Mouse (Mus musculus) limb, embryonic 13.5 days (tissue): ENCODE measurements around the gene Tgfb2. TPM values are rescaled to one million over a fixed set of nuclear protein-coding genes. Genes with fewer than 3 reads are reported as not detected.

ENCODE experiments used
- ATAC-seq: fragments of 200-750 bp; cut with Nextera tagmentation; 2 replicates; pipeline ENCODE4 v1.8.0; 2017; ENCODE audit warnings: low read depth, moderate number of reproducible peaks, moderate TSS enrichment; ENCODE audit not compliant: low FRiP score
- H3K27ac ChIP-seq: fragments of 300-500 bp; sonication (generic); 2 replicates; pipeline ENCODE4 v1.5.1; 2015; ENCODE audit warnings: inconsistent platforms, mild to moderate bottlenecking, moderate library complexity
- H3K27me3 ChIP-seq: fragments of 300-500 bp; sonication (generic); 2 replicates; pipeline ENCODE4 v1.6.1; 2015; ENCODE audit warnings: mild to moderate bottlenecking, inconsistent platforms
- H3K36me3 ChIP-seq: fragments of 300-500 bp; sonication (generic); 2 replicates; pipeline ENCODE4 v1.6.1; 2015; ENCODE audit warnings: inconsistent platforms, mild to moderate bottlenecking, moderate library complexity
- H3K4me1 ChIP-seq: fragments of 300-500 bp; sonication (generic); 2 replicates; pipeline ENCODE4 v1.6.1; 2015; ENCODE audit warnings: inconsistent platforms
- H3K4me2 ChIP-seq: fragments of 300-500 bp; sonication (generic); replicated peaks from 2 replicates; pipeline ENCODE4 v1.6.1; 2015; ENCODE audit warnings: inconsistent platforms, mild to moderate bottlenecking, moderate library complexity
- H3K4me3 ChIP-seq: fragments of 300-500 bp; sonication (generic); 2 replicates; pipeline ENCODE4 v1.5.1; 2015; ENCODE audit warnings: moderate library complexity, mild to moderate bottlenecking, inconsistent platforms
- H3K9ac ChIP-seq: fragments of 300-500 bp; sonication (generic); 2 replicates; pipeline ENCODE4 v1.6.1; 2015; ENCODE audit warnings: mild to moderate bottlenecking, inconsistent platforms
- H3K9me3 ChIP-seq: fragments of 300-500 bp; sonication (generic); 2 replicates; pipeline ENCODE4 v1.6.1; 2016; ENCODE audit warnings: inconsistent platforms
- WGBS: fragments of 180-500 bp; shearing (Covaris S2); methylation state at CpG from one replicate; pipeline ENCODE4 v1.1.7; 2015; 5-methylcytosine and 5-hydroxymethylcytosine counted together
- polyA plus RNA-seq: library from polyadenylated mRNA; unstranded; fragments of >200 nt; fragmentation: Nextera tagmentation; extraction: Ambion mirVana; gene quantifications from 2 replicates; pipeline ENCODE4 v1.2.1, GENCODE M21; 2015

Tgfb2 gene
- polyA plus RNA-seq, 1 experiment from 2014 or later: 106 TPM

- no peak overlapping the region for H3K4me3 ChIP-seq
- H3K27ac ChIP-seq: no peak overlapping the region
- no peak overlapping the region for H3K4me2 ChIP-seq
- ATAC-seq: no peak
- peaks cover 26% of the 10 kb centered on the region for H3K4me1 ChIP-seq
- H3K27me3 ChIP-seq: no peaks in the 10 kb centered on the region
- WGBS: 89% methylated on average over 11 of the region's 11 CpGs
- H3K9ac ChIP-seq: no peak overlapping the region
- no peaks in the 10 kb centered on the region for H3K9me3 ChIP-seq
- peaks cover 17% of the 10 kb centered on the region; the same call in 1 of the 2 replicates for H3K36me3 ChIP-seq
Measured at GRCm38 (mm10) chr1:186663412-186663811, 42.4 kb downstream of the Tgfb2 start.

- no peaks in the 10 kb centered on the region for H3K9me3 ChIP-seq
- H3K4me3 ChIP-seq: no peak overlapping the region
- H3K27ac ChIP-seq: no peak overlapping the region
- WGBS: 66% methylated on average over 10 of the region's 10 CpGs
- H3K4me2 ChIP-seq: no peak overlapping the region
- peaks cover 30% of the 10 kb centered on the region for H3K4me1 ChIP-seq
- H3K27me3 ChIP-seq: no peaks in the 10 kb centered on the region
- peaks cover 17% of the 10 kb centered on the region; the same call in 1 of the 2 replicates for H3K36me3 ChIP-seq
- no peak overlapping the region for H3K9ac ChIP-seq
- ATAC-seq: no peak
Measured at GRCm38 (mm10) chr1:186662996-186663395, 42.8 kb downstream of the Tgfb2 start.

DNA sequence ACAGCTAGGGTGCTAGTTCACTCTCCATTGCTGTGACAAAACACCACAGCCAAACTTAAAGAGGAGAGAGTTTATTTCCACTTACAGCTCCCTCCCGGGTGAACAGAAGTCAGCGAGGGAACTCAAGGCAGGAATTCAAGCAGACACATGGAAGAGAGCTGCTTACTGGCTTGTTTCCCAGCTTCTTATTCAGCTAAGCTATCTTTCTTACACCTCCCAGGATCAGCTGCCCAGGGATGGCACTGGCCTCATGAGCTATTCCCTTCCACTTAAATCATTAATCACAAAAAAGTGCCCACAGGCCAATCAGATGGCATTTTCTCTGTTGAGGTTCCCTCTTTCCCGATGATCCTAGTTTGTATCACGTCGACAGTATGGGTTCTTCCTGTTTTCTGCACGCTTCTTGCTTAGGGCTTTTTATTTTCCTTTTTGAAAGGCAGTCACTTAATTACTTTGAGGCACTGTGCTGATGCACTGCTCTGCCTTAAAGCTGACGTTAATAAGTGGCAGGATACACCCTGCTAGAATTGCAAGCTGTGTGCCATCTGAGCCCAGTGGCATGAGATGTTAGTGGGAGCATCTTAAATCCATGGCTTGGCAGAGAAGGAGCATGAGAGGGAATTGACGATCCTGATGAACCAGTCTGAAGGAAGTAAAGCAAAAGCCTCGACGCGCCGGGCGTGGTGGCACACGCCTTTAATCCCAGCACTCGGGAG lies 44.4 kb downstream of the Tgfb2 start:
- Histone ChIP-seq H3K4me3 (no peak overlapping the region), H3K9me3 (no peaks in the 10 kb centered on the region), H3K4me1 (peaks cover 41% of the 10 kb centered on the region), H3K4me2 (no peak overlapping the region), H3K27me3 (no peaks in the 10 kb centered on the region), H3K36me3 (peaks cover 17% of the 10 kb centered on the region; the same call in 1 of the 2 replicates), H3K9ac (no peak overlapping the region), H3K27ac (no peak overlapping the region)
- ATAC-seq: no peak
- 80% methylated on average over 15 of the region's 15 CpGs for WGBS

GRCm38 (mm10) chr1:186658783-186659182 lies 47.0 kb downstream of the Tgfb2 start:
- WGBS: 34% methylated on average over 11 of the region's 11 CpGs
- peak; percentile 59; the same call in 1 of the 2 replicates for ATAC-seq
- Histone ChIP-seq H3K4me2 (0 out of 2 replicates have a peak overlapping the region, but pooled peaks have one; percentile 15), H3K27me3 (no peaks in the 10 kb centered on the region), H3K4me1 (peaks cover 52% of the 10 kb centered on the region), H3K36me3 (peaks cover 5% of the 10 kb centered on the region), H3K4me3 (no peak overlapping the region), H3K27ac (0 out of 2 replicates have a peak overlapping the region, but pooled peaks have one; percentile 17), H3K9ac (no peak overlapping the region), H3K9me3 (no peaks in the 10 kb centered on the region)

GRCm38 (mm10) chr1:186657559-186658219 lies 48.1 kb downstream of the Tgfb2 start:
- Histone ChIP-seq H3K4me1 (peaks cover 63% of the 10 kb centered on the region), H3K4me2 (no peak overlapping the region), H3K4me3 (no peak overlapping the region), H3K36me3 (peaks cover 4% of the 10 kb centered on the region), H3K9ac (no peak overlapping the region), H3K27me3 (no peaks in the 10 kb centered on the region), H3K27ac (no peak overlapping the region), H3K9me3 (no peaks in the 10 kb centered on the region)
- 86% methylated on average over 16 of the region's 16 CpGs for WGBS
- no peak for ATAC-seq

DNA sequence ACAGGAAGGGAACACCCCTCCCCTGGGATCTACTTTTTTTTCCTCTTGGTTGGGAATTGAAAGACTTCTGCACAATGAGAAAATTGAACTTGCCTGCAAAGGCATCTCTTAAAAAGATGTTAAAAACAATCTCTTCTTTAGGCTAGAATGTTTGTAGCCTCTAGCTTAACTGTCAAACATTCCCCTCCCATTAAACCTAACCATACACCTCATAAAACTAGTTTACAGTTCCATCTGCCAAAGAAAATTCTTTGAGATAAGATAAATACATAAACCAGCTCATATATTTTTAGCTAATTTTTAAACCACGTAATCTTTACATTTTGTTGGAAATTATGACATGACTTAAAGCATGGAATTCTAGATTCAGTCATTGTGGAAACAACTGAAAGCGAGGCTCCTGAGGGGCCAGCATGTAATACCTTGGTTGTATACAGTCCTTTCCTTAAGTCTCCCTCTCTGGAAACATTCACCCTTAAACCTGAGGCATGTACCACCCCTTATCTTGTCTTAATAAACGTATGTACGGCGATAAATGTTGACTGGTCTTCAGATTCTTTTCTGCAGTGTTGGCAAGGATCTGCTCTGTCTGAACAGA lies 49.0 kb downstream of the Tgfb2 start:
- Histone ChIP-seq H3K4me3 (no peak overlapping the region), H3K27me3 (no peaks in the 10 kb centered on the region), H3K9me3 (no peaks in the 10 kb centered on the region), H3K36me3 (peaks cover 4% of the 10 kb centered on the region), H3K27ac (no peak overlapping the region), H3K4me1 (peaks cover 64% of the 10 kb centered on the region), H3K9ac (no peak overlapping the region), H3K4me2 (no peak overlapping the region)
- ATAC-seq: no peak
- WGBS: 83% methylated on average over 5 of the region's 5 CpGs

DNA sequence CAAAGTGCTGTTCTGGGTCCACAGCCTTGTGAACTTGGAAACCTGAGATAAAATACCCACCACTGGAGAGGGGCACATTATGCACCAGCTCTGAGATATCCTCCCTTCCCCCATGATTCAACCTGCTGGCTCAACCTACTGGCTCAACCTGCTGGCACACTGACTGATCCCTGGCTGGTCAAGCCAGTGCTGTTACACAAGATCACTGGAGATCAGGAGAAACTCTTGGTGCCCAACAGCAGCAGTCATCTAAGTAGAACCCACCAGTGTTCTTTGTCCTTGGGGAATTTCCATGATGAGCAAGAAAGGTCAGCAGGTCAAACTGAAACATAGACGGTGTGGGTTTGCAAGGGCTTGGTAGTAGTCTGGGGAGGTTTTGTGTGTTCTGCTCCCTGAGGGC lies 49.6 kb downstream of the Tgfb2 start:
- Histone ChIP-seq H3K4me1 (peaks cover 59% of the 10 kb centered on the region), H3K9me3 (no peaks in the 10 kb centered on the region), H3K4me2 (no peak overlapping the region), H3K27ac (no peak overlapping the region), H3K36me3 (peaks cover 4% of the 10 kb centered on the region; the same call in 1 of the 2 replicates), H3K27me3 (no peaks in the 10 kb centered on the region), H3K4me3 (no peak overlapping the region), H3K9ac (no peak overlapping the region)
- WGBS: 50% methylated on average over 1 of the region's 1 CpGs
- ATAC-seq: no peak

DNA sequence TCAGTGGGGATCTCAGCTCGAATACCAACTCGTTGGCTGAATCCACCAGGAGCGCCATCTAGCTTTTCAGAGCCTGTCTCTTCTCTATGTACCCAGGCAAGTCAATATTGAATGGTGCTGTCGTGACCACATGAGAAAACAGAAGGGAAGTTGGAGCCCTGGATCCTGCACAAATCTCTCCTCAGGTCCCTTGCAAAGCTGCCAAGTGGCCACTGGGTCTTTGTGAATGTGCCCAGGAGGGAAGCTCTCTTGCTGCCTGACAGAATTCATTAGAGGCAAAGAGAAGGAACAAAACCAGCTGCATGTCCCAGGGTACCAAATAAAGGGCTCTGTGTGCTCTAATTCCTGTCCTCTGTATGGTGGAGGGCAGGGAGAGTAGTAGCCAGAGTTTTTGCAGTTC lies 50.7 kb downstream of the Tgfb2 start:
- no peaks in the 10 kb centered on the region for H3K27me3 ChIP-seq
- H3K9ac ChIP-seq: no peak overlapping the region
- H3K27ac ChIP-seq: no peak overlapping the region
- no peak overlapping the region for H3K4me3 ChIP-seq
- WGBS: 75% methylated on average over 4 of the region's 4 CpGs
- H3K4me1 ChIP-seq: peaks cover 54% of the 10 kb centered on the region
- no peak overlapping the region for H3K4me2 ChIP-seq
- ATAC-seq: no peak
- H3K9me3 ChIP-seq: no peaks in the 10 kb centered on the region
- H3K36me3 ChIP-seq: peaks cover 4% of the 10 kb centered on the region; the same call in 1 of the 2 replicates

- Histone ChIP-seq H3K9me3 (peaks cover 4% of the 10 kb centered on the region; the same call in 1 of the 2 replicates), H3K27ac (no peak overlapping the region), H3K36me3 (peaks cover 27% of the 10 kb centered on the region), H3K27me3 (no peaks in the 10 kb centered on the region), H3K9ac (no peak overlapping the region), H3K4me3 (no peak overlapping the region), H3K4me1 (peaks cover 28% of the 10 kb centered on the region), H3K4me2 (no peak overlapping the region)
- no peak for ATAC-seq
- WGBS: 52% methylated on average over 8 of the region's 8 CpGs
Measured at GRCm38 (mm10) chr1:186652208-186652607, 53.6 kb downstream of the Tgfb2 start.

- Histone ChIP-seq H3K4me2 (no peak overlapping the region), H3K4me1 (peaks cover 14% of the 10 kb centered on the region; the same call in 1 of the 2 replicates), H3K4me3 (no peak overlapping the region), H3K27ac (no peak overlapping the region), H3K9ac (no peak overlapping the region), H3K36me3 (peaks cover 38% of the 10 kb centered on the region), H3K27me3 (no peaks in the 10 kb centered on the region), H3K9me3 (peaks cover 4% of the 10 kb centered on the region; the same call in 1 of the 2 replicates)
- 49% methylated on average over 4 of the region's 4 CpGs for WGBS
- no peak for ATAC-seq
Measured at GRCm38 (mm10) chr1:186650011-186650410, 55.8 kb downstream of the Tgfb2 start.

DNA sequence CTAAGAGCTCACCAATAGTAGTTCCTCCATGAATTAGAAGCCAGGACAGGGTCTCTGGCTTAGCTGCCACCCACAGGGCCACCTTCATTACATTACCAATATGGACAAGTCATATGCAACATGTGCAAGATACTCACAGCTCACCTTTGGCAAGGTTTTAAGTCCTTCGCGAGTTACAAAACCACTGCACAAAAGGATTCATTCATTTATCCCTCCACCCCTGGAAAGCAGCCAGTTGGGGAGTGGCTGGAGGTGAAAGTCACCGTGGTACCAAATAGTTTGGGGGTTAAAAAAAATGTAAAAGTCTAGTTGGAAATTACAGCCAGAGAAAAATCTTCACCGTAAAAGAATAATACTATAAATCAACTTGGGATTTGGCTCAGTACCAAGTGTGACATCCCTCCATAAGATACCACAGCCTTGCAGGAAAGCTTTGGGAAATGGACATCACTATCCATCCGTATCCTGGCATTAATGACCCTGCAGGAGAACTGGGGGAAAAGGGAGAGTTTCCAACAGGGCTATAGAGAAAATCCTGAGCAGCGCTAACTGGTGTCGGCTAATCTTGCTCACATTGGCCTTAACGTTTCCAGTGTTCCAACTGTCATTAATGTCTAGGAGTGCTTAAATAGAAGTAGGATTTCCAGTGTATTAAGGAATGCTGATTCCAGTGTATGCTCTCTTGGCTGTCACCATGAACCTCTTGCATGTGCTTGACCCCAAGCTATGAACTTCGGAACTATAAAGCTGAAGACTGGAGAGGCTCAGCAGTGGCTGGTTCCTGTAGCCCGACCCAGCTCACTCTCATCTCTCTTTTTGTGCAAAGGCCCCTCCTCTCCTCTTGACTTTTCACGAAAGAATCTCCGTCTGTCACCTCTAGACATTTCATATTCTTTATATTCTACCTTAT lies 68.2 kb downstream of the Tgfb2 start:
- no peaks in the 10 kb centered on the region for H3K9me3 ChIP-seq
- ATAC-seq: no peak
- H3K36me3 ChIP-seq: peaks cover 12% of the 10 kb centered on the region; the same call in 1 of the 2 replicates
- no peak overlapping the region for H3K4me2 ChIP-seq
- no peak overlapping the region for H3K4me3 ChIP-seq
- H3K9ac ChIP-seq: no peak overlapping the region
- H3K4me1 ChIP-seq: peaks cover 11% of the 10 kb centered on the region
- WGBS: 71% methylated on average over 12 of the region's 12 CpGs
- no peaks in the 10 kb centered on the region for H3K27me3 ChIP-seq
- no peak overlapping the region for H3K27ac ChIP-seq
